Mouse (Mus musculus): ENCODE data around the gene Map3k5.

The Map3k5 gene

GRCm38 (mm10) chr10:20006333-20007093, 72.2 kb downstream of the Map3k5 start:
- peaks cover 47% of the 10 kb centered on the region for H3K9me3 ChIP-seq (ENCODE audit: low read length)
- H3K4me3 ChIP-seq (replicated peaks; ENCODE audit: low read length) = no peak overlapping the region
- H3K27me3 ChIP-seq (ENCODE audit: insufficient read depth, low read length) = no peaks in the 10 kb centered on the region
- H3K36me3 ChIP-seq (ENCODE audit: insufficient read depth, low read length) = no peaks in the 10 kb centered on the region; the same call in 1 of the 2 replicates
- H3K4me1 ChIP-seq (replicated peaks; ENCODE audit: low read depth, low read length) = 0 out of 2 replicates have a peak, but pooled peaks cover 2% of the 10 kb centered on the region
- TF ChIP-seq CTCF (conservative IDR thresholded peaks at IDR 0.05; ENCODE audit: low read length) (no peak), POU5F1 (IDR thresholded peaks at IDR 0.05; ENCODE audit: borderline replicate concordance, low read length) (no peak), NANOG (IDR thresholded peaks at IDR 0.05; ENCODE audit: borderline replicate concordance, low read length) (no peak)

GRCm38 (mm10) chr10:20009310-20009709, 75.0 kb downstream of the Map3k5 start:
- Histone ChIP-seq H3K27me3 (ENCODE audit: insufficient read depth, low read length) (no peaks in the 10 kb centered on the region), H3K4me1 (replicated peaks; ENCODE audit: low read depth, low read length) (no peaks in the 10 kb centered on the region), H3K9me3 (ENCODE audit: low read length) (peaks cover 61% of the 10 kb centered on the region), H3K4me3 (replicated peaks; ENCODE audit: low read length) (no peak overlapping the region; the same call in 1 of the 2 replicates), H3K36me3 (ENCODE audit: insufficient read depth, low read length) (no peaks in the 10 kb centered on the region; the same call in 1 of the 2 replicates)
- TF ChIP-seq POU5F1 (IDR thresholded peaks at IDR 0.05; ENCODE audit: borderline replicate concordance, low read length) (no peak), CTCF (conservative IDR thresholded peaks at IDR 0.05; ENCODE audit: low read length) (no peak), NANOG (IDR thresholded peaks at IDR 0.05; ENCODE audit: borderline replicate concordance, low read length) (no peak)

GRCm38 (mm10) chr10:20010018-20010417, 75.7 kb downstream of the Map3k5 start:
- Histone ChIP-seq H3K9me3 (ENCODE audit: low read length) (peaks cover 66% of the 10 kb centered on the region), H3K27me3 (ENCODE audit: insufficient read depth, low read length) (no peaks in the 10 kb centered on the region), H3K4me3 (replicated peaks; ENCODE audit: low read length) (no peak overlapping the region), H3K36me3 (ENCODE audit: insufficient read depth, low read length) (no peaks in the 10 kb centered on the region; the same call in 1 of the 2 replicates), H3K4me1 (replicated peaks; ENCODE audit: low read depth, low read length) (no peaks in the 10 kb centered on the region)
- TF ChIP-seq NANOG (IDR thresholded peaks at IDR 0.05; ENCODE audit: borderline replicate concordance, low read length) (no peak), CTCF (conservative IDR thresholded peaks at IDR 0.05; ENCODE audit: low read length) (no peak), POU5F1 (IDR thresholded peaks at IDR 0.05; ENCODE audit: borderline replicate concordance, low read length) (no peak)

GRCm38 (mm10) chr10:20018406-20018805, 84.1 kb downstream of the Map3k5 start:
- H3K27me3 ChIP-seq (ENCODE audit: insufficient read depth, low read length) = no peaks in the 10 kb centered on the region
- H3K4me3 ChIP-seq (replicated peaks; ENCODE audit: low read length) = no peak overlapping the region
- H3K36me3 ChIP-seq (ENCODE audit: insufficient read depth, low read length) = no peaks in the 10 kb centered on the region
- TF ChIP-seq NANOG (IDR thresholded peaks at IDR 0.05; ENCODE audit: borderline replicate concordance, low read length) = no peak
- TF ChIP-seq CTCF (conservative IDR thresholded peaks at IDR 0.05; ENCODE audit: low read length) = no peak
- TF ChIP-seq POU5F1 (IDR thresholded peaks at IDR 0.05; ENCODE audit: borderline replicate concordance, low read length) = no peak
- H3K9me3 ChIP-seq (ENCODE audit: low read length) = peaks cover 76% of the 10 kb centered on the region
- H3K4me1 ChIP-seq (replicated peaks; ENCODE audit: low read depth, low read length) = no peaks in the 10 kb centered on the region

- no peaks in the 10 kb centered on the region for H3K36me3 ChIP-seq (ENCODE audit: insufficient read depth, low read length)
- TF ChIP-seq CTCF (conservative IDR thresholded peaks at IDR 0.05; ENCODE audit: low read length) (no peak), POU5F1 (IDR thresholded peaks at IDR 0.05; ENCODE audit: borderline replicate concordance, low read length) (no peak), NANOG (IDR thresholded peaks at IDR 0.05; ENCODE audit: borderline replicate concordance, low read length) (no peak)
- no peaks in the 10 kb centered on the region for H3K27me3 ChIP-seq (ENCODE audit: insufficient read depth, low read length)
- H3K4me3 ChIP-seq (replicated peaks; ENCODE audit: low read length) = no peak overlapping the region
- peaks cover 75% of the 10 kb centered on the region for H3K9me3 ChIP-seq (ENCODE audit: low read length)
- H3K4me1 ChIP-seq (replicated peaks; ENCODE audit: low read depth, low read length) = no peaks in the 10 kb centered on the region
Measured at GRCm38 (mm10) chr10:20018806-20019205, 84.5 kb downstream of the Map3k5 start.

- Histone ChIP-seq H3K36me3 (ENCODE audit: insufficient read depth, low read length) (no peaks in the 10 kb centered on the region), H3K4me3 (replicated peaks; ENCODE audit: low read length) (no peak overlapping the region), H3K27me3 (ENCODE audit: insufficient read depth, low read length) (no peaks in the 10 kb centered on the region), H3K4me1 (replicated peaks; ENCODE audit: low read depth, low read length) (no peaks in the 10 kb centered on the region), H3K9me3 (ENCODE audit: low read length) (peaks cover 80% of the 10 kb centered on the region)
- TF ChIP-seq NANOG (IDR thresholded peaks at IDR 0.05; ENCODE audit: borderline replicate concordance, low read length) (no peak), POU5F1 (IDR thresholded peaks at IDR 0.05; ENCODE audit: borderline replicate concordance, low read length) (no peak), CTCF (conservative IDR thresholded peaks at IDR 0.05; ENCODE audit: low read length) (no peak)
Measured at GRCm38 (mm10) chr10:20021256-20021655, 87.0 kb downstream of the Map3k5 start.

- H3K27me3 ChIP-seq (ENCODE audit: insufficient read depth, low read length) = no peaks in the 10 kb centered on the region
- no peak overlapping the region for H3K4me3 ChIP-seq (replicated peaks; ENCODE audit: low read length)
- H3K9me3 ChIP-seq (ENCODE audit: low read length) = peaks cover 75% of the 10 kb centered on the region
- H3K36me3 ChIP-seq (ENCODE audit: insufficient read depth, low read length) = no peaks in the 10 kb centered on the region
- TF ChIP-seq NANOG (IDR thresholded peaks at IDR 0.05; ENCODE audit: borderline replicate concordance, low read length) (no peak), CTCF (conservative IDR thresholded peaks at IDR 0.05; ENCODE audit: low read length) (no peak), POU5F1 (IDR thresholded peaks at IDR 0.05; ENCODE audit: borderline replicate concordance, low read length) (no peak)
- no peaks in the 10 kb centered on the region for H3K4me1 ChIP-seq (replicated peaks; ENCODE audit: low read depth, low read length)
Measured at GRCm38 (mm10) chr10:20021670-20022468, 87.6 kb downstream of the Map3k5 start.

GRCm38 (mm10) chr10:20022608-20023340, 88.5 kb downstream of the Map3k5 start:
- no peaks in the 10 kb centered on the region for H3K27me3 ChIP-seq (ENCODE audit: insufficient read depth, low read length)
- no peaks in the 10 kb centered on the region for H3K4me1 ChIP-seq (replicated peaks; ENCODE audit: low read depth, low read length)
- H3K4me3 ChIP-seq (replicated peaks; ENCODE audit: low read length) = no peak overlapping the region
- peaks cover 69% of the 10 kb centered on the region for H3K9me3 ChIP-seq (ENCODE audit: low read length)
- no peaks in the 10 kb centered on the region for H3K36me3 ChIP-seq (ENCODE audit: insufficient read depth, low read length)
- TF ChIP-seq NANOG (IDR thresholded peaks at IDR 0.05; ENCODE audit: borderline replicate concordance, low read length) = no peak
- TF ChIP-seq POU5F1 (IDR thresholded peaks at IDR 0.05; ENCODE audit: borderline replicate concordance, low read length) = no peak
- no peak for TF ChIP-seq CTCF (conservative IDR thresholded peaks at IDR 0.05; ENCODE audit: low read length)
